Mouse (Mus musculus): ENCODE data around the gene Asap2. TPM values are rescaled to one million over a fixed set of nuclear protein-coding genes. Genes with fewer than 3 reads are reported as not detected.

The Asap2 gene
- polyA plus RNA-seq, 1 experiment from 2014 or later, result 14.4 TPM

DNA sequence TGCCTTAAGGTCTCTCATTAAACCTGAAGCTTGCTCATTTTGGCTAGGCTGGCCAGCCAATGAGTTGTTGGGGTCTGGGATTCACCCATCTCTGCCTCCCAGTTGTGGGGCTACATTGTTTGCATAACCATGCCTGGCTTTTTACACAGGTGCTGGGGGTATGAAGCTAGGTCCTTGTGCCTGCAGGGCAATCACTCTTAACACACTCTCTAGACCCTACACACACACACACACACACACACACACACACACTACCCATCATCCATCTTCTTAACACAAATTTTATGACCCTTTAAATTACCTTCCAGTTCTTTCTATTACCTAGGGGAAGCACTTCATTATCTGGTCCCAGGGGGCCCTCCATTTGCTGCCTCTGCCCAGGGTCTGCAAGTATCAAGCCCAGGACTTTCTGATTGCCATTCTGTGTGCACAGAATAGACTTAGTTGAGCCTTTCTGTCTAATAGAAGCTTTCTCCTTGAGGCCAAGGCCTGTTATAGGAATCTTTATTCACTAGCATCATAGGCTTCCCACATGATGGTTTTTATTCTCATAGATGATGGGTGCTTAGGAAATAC lies 187.0 kb downstream of the Asap2 start:
- 0 out of 2 replicates have a peak overlapping the region, but pooled peaks have one; percentile 13 for H3K27ac ChIP-seq (replicated peaks)
- no peaks in the 10 kb centered on the region for H3K9me3 ChIP-seq
- no peaks in the 10 kb centered on the region for H3K27me3 ChIP-seq
- peak; percentile 66 for ATAC-seq (ENCODE audit: low read depth)
- H3K4me1 ChIP-seq (replicated peaks), result peaks cover 13% of the 10 kb centered on the region
- peaks cover 11% of the 10 kb centered on the region; the same call in 1 of the 2 replicates for H3K36me3 ChIP-seq
- no peak overlapping the region for H3K4me2 ChIP-seq
- H3K9ac ChIP-seq, result no peak overlapping the region
- H3K4me3 ChIP-seq, result no peak overlapping the region

DNA sequence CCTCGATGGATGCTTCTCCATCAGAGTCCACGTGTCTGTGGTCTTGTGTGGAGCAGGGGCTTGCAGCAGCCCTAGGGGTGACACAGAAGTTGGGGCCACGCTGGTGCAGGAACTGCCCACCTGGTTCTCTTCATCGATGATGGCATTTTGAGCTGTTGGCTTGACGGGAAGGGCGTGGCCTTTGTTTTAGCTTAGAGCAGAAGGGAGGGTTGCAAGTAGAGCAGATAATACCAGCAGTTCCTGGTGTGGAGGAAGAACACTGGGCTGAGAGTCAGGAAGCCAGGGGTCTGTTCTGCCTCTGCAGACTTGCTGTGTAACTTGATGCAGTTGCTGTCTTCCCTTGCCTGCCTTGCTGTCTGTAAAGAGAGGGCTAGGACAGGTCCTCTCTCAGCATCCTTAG lies 189.8 kb downstream of the Asap2 start:
- 90% methylated on average over 6 of the region's 6 CpGs for WGBS
- no peaks in the 10 kb centered on the region for H3K9me3 ChIP-seq
- H3K9ac ChIP-seq, result no peak overlapping the region
- no peak overlapping the region for H3K4me2 ChIP-seq
- H3K27ac ChIP-seq (replicated peaks), result no peak overlapping the region
- H3K27me3 ChIP-seq, result no peaks in the 10 kb centered on the region
- peaks cover 13% of the 10 kb centered on the region for H3K4me1 ChIP-seq (replicated peaks)
- no peak for ATAC-seq (ENCODE audit: low read depth)
- no peak overlapping the region for H3K4me3 ChIP-seq
- H3K36me3 ChIP-seq, result no peaks in the 10 kb centered on the region

DNA sequence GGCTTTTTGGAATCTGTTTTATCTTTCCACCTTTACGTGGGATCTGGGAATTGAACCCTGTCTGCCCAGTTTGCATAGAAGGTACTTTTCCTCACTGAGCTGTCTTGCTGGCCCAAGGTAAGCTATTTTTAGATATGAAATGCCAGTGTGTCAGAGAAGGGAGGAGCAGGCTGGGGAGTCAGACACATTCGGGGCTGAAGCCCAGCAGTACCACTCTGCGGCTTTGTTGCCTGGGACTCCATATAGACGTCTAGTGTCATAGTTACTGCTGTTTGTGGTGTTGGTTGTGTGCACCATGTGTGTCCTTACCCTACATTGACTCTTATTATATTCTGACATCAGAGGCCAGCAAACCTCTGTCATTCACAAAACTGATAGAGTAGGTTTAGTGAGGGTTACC lies 192.5 kb downstream of the Asap2 start:
- H3K4me1 ChIP-seq (replicated peaks), result peaks cover 2% of the 10 kb centered on the region
- H3K9me3 ChIP-seq, result no peaks in the 10 kb centered on the region
- no peak overlapping the region for H3K4me3 ChIP-seq
- H3K27me3 ChIP-seq, result no peaks in the 10 kb centered on the region
- ATAC-seq (ENCODE audit: low read depth), result no peak
- H3K4me2 ChIP-seq, result no peak overlapping the region
- H3K9ac ChIP-seq, result no peak overlapping the region
- H3K27ac ChIP-seq (replicated peaks), result no peak overlapping the region
- H3K36me3 ChIP-seq, result no peaks in the 10 kb centered on the region
- WGBS, result 88% methylated on average over 4 of the region's 4 CpGs

DNA sequence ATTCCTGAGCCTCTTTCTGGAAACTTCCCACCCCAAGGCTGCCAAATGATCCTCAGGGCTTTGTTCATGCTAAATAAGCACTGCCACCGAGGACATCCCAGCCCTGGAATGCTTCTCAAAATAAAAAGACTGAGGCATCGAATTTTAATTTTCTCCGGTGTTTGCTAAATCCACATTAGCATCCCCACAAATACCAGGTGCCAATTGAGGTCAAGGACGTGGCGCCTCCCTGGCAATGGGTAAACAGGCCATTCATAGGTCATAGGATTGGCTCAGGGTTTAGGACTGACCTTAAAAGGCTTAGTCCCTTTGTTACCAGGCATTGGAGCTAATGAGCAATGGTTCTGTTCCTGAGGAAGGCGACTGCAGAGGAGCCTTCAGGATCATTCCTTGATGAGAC lies 193.1 kb downstream of the Asap2 start:
- H3K9ac ChIP-seq, result no peak overlapping the region
- WGBS, result 81% methylated on average over 6 of the region's 6 CpGs
- H3K36me3 ChIP-seq, result no peaks in the 10 kb centered on the region
- H3K27me3 ChIP-seq, result no peaks in the 10 kb centered on the region
- H3K9me3 ChIP-seq, result no peaks in the 10 kb centered on the region
- H3K4me3 ChIP-seq, result no peak overlapping the region
- ATAC-seq (ENCODE audit: low read depth), result no peak
- no peak overlapping the region for H3K4me2 ChIP-seq
- no peak overlapping the region for H3K27ac ChIP-seq (replicated peaks)
- H3K4me1 ChIP-seq (replicated peaks), result no peaks in the 10 kb centered on the region; the same call in 1 of the 2 replicates

DNA sequence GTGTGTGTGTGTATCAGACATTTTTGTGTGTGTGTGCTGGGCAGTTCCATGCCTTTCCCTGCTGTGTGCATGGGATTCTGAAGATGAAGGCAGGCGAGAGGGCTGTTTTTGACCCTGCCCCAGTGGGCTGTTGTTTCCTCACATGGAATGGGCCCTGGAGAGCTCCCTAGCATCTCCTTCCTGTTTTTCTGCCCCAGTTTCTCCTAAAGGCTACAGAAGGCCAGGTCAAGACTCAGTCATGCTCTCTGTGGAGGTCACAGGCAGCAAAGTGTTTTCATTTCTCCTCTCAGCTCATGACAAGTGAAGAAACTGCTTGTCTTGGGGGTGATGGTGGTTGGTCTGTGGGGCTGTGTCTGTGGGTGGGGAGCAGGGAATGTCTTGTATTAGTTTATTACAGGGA lies 195.9 kb downstream of the Asap2 start:
- no peak for ATAC-seq (ENCODE audit: low read depth)
- H3K27me3 ChIP-seq, result no peaks in the 10 kb centered on the region
- H3K4me1 ChIP-seq (replicated peaks), result no peaks in the 10 kb centered on the region; the same call in none of the 2 replicates
- H3K9ac ChIP-seq, result no peak overlapping the region
- no peak overlapping the region for H3K4me3 ChIP-seq
- H3K9me3 ChIP-seq, result no peaks in the 10 kb centered on the region
- H3K4me2 ChIP-seq, result no peak overlapping the region
- H3K27ac ChIP-seq (replicated peaks), result no peak overlapping the region
- WGBS, result no CpG with 5 or more reads among the region's 1 CpGs
- H3K36me3 ChIP-seq, result peaks cover 19% of the 10 kb centered on the region

DNA sequence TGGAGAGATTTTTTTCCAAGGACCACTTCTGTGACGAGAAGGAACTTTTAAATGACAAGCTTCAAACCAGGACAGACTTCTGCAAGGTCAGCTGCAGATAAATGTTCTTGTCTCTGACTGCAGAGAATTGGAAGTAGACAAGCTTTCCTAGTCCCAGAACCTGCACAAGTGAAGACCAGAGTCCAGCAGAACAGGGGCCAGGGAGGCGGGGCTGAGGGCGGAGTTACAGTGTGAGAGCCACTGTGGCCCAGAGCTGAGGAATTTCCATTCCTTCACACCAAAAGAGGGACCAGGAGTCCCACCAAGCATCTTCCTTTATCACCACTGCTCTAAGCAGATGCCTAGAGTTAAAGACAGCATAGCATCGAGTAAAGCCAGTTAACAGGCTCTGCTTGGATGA lies 198.6 kb downstream of the Asap2 start:
- H3K9me3 ChIP-seq, result no peaks in the 10 kb centered on the region
- no peak overlapping the region for H3K27ac ChIP-seq (replicated peaks)
- no peak overlapping the region for H3K9ac ChIP-seq
- peaks cover 19% of the 10 kb centered on the region for H3K36me3 ChIP-seq
- no peak for ATAC-seq (ENCODE audit: low read depth)
- whole genome bisulfite sequencing, result 68% methylated on average over 4 of the region's 4 CpGs
- no peak overlapping the region for H3K4me2 ChIP-seq
- no peaks in the 10 kb centered on the region; the same call in 1 of the 2 replicates for H3K4me1 ChIP-seq (replicated peaks)
- H3K4me3 ChIP-seq, result no peak overlapping the region
- no peaks in the 10 kb centered on the region for H3K27me3 ChIP-seq

DNA sequence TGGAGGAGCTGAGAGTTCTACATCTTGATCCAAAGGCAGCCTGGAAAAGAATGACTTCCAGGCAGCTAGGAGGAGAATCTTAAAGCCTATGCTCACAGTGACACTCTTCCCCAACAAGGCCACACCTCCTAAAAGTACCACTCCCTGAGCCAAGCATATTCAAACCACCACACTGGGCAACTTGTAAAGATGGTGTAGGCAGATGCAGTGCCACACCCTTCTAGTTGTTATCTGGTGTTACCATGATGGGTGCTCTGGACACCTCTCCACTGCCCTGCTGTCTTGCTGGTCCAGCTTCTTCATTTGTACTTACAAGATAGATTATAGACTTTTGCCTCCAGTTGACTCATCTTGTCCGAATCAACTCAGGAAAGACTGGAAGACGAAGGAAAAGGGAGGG lies 201.3 kb downstream of the Asap2 start:
- Histone ChIP-seq H3K4me2 (no peak overlapping the region), H3K4me3 (no peak overlapping the region), H3K4me1 (replicated peaks) (no peaks in the 10 kb centered on the region; the same call in 1 of the 2 replicates), H3K9me3 (no peaks in the 10 kb centered on the region), H3K36me3 (peaks cover 19% of the 10 kb centered on the region), H3K27me3 (no peaks in the 10 kb centered on the region), H3K27ac (replicated peaks) (no peak overlapping the region), H3K9ac (no peak overlapping the region)
- ATAC-seq (ENCODE audit: low read depth), result no peak
- WGBS, result 92% methylated on average over 2 of the region's 2 CpGs

DNA sequence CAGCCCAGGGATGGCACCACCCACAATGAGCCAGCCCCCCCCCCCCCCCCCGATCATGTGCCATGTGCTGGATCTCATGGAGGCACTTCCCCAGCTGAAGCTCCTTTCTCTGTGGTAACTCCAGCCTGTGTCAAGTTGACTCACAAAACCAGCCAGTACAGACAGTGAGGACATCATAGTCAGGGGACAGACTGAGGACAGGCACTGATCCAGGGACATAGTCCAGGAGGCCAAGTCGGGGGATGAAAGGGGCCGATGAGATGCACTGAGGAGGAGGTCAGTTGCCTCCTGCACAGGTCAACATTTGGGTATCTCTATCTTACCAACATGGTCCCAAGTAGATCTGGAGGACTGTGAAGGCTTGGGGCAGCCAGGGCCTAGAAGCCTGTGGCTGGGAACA lies 205.2 kb downstream of the Asap2 start:
- no peaks in the 10 kb centered on the region for H3K9me3 ChIP-seq
- H3K27ac ChIP-seq (replicated peaks), result no peak overlapping the region
- H3K9ac ChIP-seq, result no peak overlapping the region
- WGBS, result 95% methylated on average over 2 of the region's 3 CpGs
- H3K4me2 ChIP-seq, result no peak overlapping the region
- ATAC-seq (ENCODE audit: low read depth), result no peak
- peaks cover 20% of the 10 kb centered on the region for H3K36me3 ChIP-seq
- H3K4me3 ChIP-seq, result no peak overlapping the region
- H3K4me1 ChIP-seq (replicated peaks), result no peaks in the 10 kb centered on the region
- no peaks in the 10 kb centered on the region for H3K27me3 ChIP-seq

DNA sequence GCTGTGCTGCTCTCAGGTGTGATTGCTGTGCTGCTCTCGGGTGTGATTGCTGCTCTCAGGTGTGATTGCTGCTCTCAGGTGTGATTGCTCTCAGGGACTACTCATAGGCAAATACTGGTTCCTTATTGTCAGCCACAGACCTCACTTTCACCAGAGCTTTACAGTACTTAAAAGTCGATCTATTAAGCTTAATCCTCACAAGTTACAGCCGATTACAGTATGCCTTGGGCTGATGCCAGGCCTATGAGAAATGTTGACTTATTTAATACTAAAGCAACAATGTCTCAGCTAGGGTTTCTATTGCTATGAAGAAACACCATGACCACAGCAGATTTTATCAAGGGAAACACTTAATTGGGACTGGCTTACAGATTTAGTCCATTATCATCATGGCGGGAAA lies 206.2 kb downstream of the Asap2 start:
- ATAC-seq (ENCODE audit: low read depth), result no peak
- peaks cover 20% of the 10 kb centered on the region for H3K36me3 ChIP-seq
- no peak overlapping the region for H3K4me2 ChIP-seq
- no peaks in the 10 kb centered on the region for H3K27me3 ChIP-seq
- no peaks in the 10 kb centered on the region for H3K4me1 ChIP-seq (replicated peaks)
- no peak overlapping the region for H3K27ac ChIP-seq (replicated peaks)
- H3K4me3 ChIP-seq, result no peak overlapping the region
- 91% methylated on average over 4 of the region's 4 CpGs for WGBS
- no peak overlapping the region for H3K9ac ChIP-seq
- no peaks in the 10 kb centered on the region for H3K9me3 ChIP-seq

DNA sequence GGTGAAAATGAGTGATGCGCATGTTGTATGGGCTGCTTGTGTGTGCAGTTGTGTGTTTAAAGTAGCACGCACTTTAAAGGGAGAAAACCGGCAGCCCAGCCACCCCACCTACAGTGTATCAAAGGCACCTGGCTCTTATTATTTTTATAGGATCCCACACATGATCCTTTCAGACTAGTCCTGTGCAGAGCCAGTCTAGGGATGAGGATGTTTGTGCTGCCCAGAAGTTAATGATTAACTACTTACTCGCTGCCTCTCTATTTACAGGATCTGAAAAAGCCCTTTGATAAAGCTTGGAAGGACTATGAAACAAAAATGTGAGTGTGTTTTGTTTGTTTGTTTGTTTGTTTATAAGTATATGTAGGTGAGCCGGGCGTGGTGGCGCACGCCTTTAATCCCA lies 210.4 kb downstream of the Asap2 start:
- 92% methylated on average over 8 of the region's 8 CpGs for WGBS
- Histone ChIP-seq H3K9ac (no peak overlapping the region), H3K27me3 (no peaks in the 10 kb centered on the region), H3K36me3 (peaks cover 29% of the 10 kb centered on the region), H3K27ac (replicated peaks) (no peak overlapping the region), H3K4me3 (no peak overlapping the region), H3K4me2 (no peak overlapping the region), H3K9me3 (no peaks in the 10 kb centered on the region), H3K4me1 (replicated peaks) (peaks cover 24% of the 10 kb centered on the region)
- ATAC-seq (ENCODE audit: low read depth), result no peak

DNA sequence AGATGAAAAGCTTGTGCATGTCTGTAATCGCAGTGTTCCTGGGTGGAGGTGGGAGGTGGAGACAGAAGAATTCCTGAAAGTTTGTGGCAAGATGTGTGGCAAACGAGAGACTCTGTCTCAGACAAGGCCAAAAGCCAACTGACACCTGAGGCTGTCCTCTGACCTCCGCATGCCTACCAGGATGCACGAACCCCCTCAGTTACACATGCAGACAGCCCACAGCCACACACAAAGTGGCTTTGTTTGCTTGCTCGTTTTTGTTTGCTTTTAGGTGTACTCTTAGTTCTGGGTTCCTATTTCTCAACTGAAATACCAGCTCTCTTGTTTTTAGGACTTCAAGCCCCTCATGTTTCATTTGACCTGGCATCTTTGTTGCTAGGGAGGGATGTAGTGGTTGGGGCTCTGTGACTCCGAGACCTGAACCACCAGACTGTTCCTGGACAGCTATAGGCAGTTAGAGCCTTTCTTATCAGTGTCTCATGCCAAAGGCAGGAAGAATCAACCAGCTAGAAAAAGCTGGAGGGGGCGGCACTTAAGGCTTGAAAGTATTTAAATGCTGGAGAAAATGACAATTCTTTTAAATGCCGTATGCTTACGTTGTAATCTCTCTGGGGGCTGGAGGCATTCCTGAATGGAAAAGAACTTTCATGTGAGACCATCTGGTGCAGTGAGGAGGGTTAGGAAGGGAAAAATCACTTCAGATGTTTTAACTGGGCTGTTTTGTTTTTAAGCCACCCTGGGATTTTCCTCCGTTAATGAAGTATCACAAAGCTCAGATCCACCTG lies 211.4 kb downstream of the Asap2 start:
- 80% methylated on average over 10 of the region's 10 CpGs for WGBS
- Histone ChIP-seq H3K36me3 (peaks cover 40% of the 10 kb centered on the region), H3K9me3 (no peaks in the 10 kb centered on the region), H3K27me3 (no peaks in the 10 kb centered on the region), H3K4me3 (no peak overlapping the region), H3K27ac (replicated peaks) (peak overlapping the region; percentile 3; the same call in 1 of the 2 replicates), H3K9ac (no peak overlapping the region), H3K4me1 (replicated peaks) (peaks cover 24% of the 10 kb centered on the region), H3K4me2 (no peak overlapping the region)
- ATAC-seq (ENCODE audit: low read depth), result no peak

DNA sequence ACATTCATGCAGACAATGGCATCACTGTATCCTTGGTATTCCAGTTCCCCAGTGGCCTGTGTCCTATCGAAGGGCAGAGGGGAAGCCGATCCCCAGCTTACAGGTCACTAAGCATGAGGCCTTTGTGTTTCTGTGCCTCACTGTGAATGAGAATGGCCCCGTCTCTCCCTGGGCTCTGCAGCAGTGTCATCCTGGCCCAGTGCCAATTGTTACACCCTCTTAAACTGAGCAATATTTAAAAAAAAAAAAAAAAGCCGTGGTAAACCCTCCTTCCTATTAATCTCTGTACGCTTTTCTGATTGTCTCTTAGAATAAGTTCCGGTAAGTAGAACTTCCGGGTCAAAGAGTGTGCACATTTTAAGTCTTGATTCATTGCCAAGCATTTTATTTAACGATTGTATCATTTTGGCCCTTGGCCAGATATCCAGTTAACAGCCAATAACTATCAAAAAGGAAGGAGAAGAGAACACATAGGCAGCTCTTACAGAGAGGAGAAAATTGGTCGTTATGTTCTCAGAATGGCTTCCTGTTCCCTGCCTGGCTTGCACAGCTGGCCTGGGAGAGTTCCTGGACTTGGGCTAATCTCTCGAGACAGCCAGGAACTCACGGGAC lies 214.5 kb downstream of the Asap2 start:
- H3K36me3 ChIP-seq, result peaks cover 59% of the 10 kb centered on the region
- H3K9me3 ChIP-seq, result no peaks in the 10 kb centered on the region
- H3K9ac ChIP-seq, result no peak overlapping the region
- H3K4me2 ChIP-seq, result no peak overlapping the region
- H3K27me3 ChIP-seq, result no peaks in the 10 kb centered on the region
- no peak overlapping the region for H3K4me3 ChIP-seq
- H3K27ac ChIP-seq (replicated peaks), result peak overlapping the region; percentile 70
- peaks cover 24% of the 10 kb centered on the region for H3K4me1 ChIP-seq (replicated peaks)
- peak; percentile 60 for ATAC-seq (ENCODE audit: low read depth)
- 18% methylated on average over 11 of the region's 11 CpGs for WGBS
